Mouse (Mus musculus): ENCODE measurements around the gene Tex13b. TPM values are rescaled to one million over a fixed set of nuclear protein-coding genes. Genes with fewer than 3 reads are reported as not detected.

The Tex13b gene
- polyA plus RNA-seq, 1 experiment from 2014 or later: not detected

Other genes with a start within 250 kb of the Tex13b start
- gene Tsc22d3, start 212.8 kb downstream of the Tex13b start, polyA plus RNA-seq (2016; fragmentation: Nextera tagmentation; extraction: Ambion mirVana): 115 and 117 TPM in 2 replicates
- 2.2 and 2.3 TPM in 2 replicates for gene Mid2, start 148.8 kb downstream of the Tex13b start, polyA plus RNA-seq (2016; fragmentation: Nextera tagmentation; extraction: Ambion mirVana)
- gene Vsig1, start 94.2 kb upstream of the Tex13b start, polyA plus RNA-seq (2016; fragmentation: Nextera tagmentation; extraction: Ambion mirVana): not detected in 2 replicates
- 40.2 and 40.4 TPM in 2 replicates for gene Psmd10, start 143.3 kb upstream of the Tex13b start, polyA plus RNA-seq (2016; fragmentation: Nextera tagmentation; extraction: Ambion mirVana)
- 15.2 and 15.6 TPM in 2 replicates for gene Atg4a, start 143.5 kb upstream of the Tex13b start, polyA plus RNA-seq (2016; fragmentation: Nextera tagmentation; extraction: Ambion mirVana)

Measured in limb, embryonic 12.5 days (tissue).